Mouse (Mus musculus) cerebellum, adult 2 months (tissue): Measurements from ENCODE around the gene 2310030G06Rik.

Experiments used
- CTCF ChIP-seq: fragments of 200-500 bp; IDR thresholded peaks from 2 replicates; pipeline ENCODE4 v1.5.1; 2011; ENCODE audit warnings: low read depth, mild to moderate bottlenecking, control low read depth, low read length, moderate library complexity, borderline replicate concordance; ENCODE audit not compliant: insufficient read depth
- POLR2A ChIP-seq: fragments of 200-500 bp; IDR thresholded peaks from 2 replicates; pipeline ENCODE4 v1.6.1; 2011; ENCODE audit warnings: low read length, control low read depth, borderline replicate concordance; ENCODE audit not compliant: insufficient read depth

GRCm38 (mm10) chr9:50723406-50723805 is 22.9 kb downstream of the 2310030G06Rik start:
- TF ChIP-seq CTCF (no peak), POLR2A (no peak)
